Mouse (Mus musculus): ENCODE measurements at regions not wholly inside any gene's neighbourhood (a gene's known extent, or its start where the extent isn't known, plus 50 kb on each side); places are given as distances from the start of the nearest gene placed in this dataset.
A peak's percentile ranks its signal among the peaks of the same experiment; 100 is the strongest.

- 74% methylated on average over 11 of the region's 11 CpGs for WGBS
- Histone ChIP-seq H3K27ac (replicated peaks) (no peak overlapping the region), H3K4me2 (replicated peaks; ENCODE audit: low read depth) (no peak overlapping the region), H3K4me1 (replicated peaks; ENCODE audit: control insufficient read depth, insufficient read depth) (no peaks in the 10 kb centered on the region), H3K36me3 (ENCODE audit: control insufficient read depth, insufficient read depth, low read length) (no peaks in the 10 kb centered on the region), H3K9ac (ENCODE audit: low read length) (no peak overlapping the region), H3K9me3 (ENCODE audit: control insufficient read depth, low read length) (no peaks in the 10 kb centered on the region), H3K27me3 (ENCODE audit: control insufficient read depth, insufficient read depth, low read length) (no peaks in the 10 kb centered on the region), H3K4me3 (ENCODE audit: low read depth, low read length) (no peak overlapping the region)
- TF ChIP-seq CTCF (IDR thresholded peaks at IDR 0.05; ENCODE audit: low read depth) (no peak), EP300 (optimal IDR thresholded peaks at IDR 0.05) (no peak)
- DNase-seq (ENCODE audit: low spot score), result no peak
- no peak for ATAC-seq (ENCODE audit: low FRiP score, low TSS enrichment)
Measured at GRCm38 (mm10) chr5:102373972-102374755, 107.0 kb upstream of the Arhgap24 start.

DNA sequence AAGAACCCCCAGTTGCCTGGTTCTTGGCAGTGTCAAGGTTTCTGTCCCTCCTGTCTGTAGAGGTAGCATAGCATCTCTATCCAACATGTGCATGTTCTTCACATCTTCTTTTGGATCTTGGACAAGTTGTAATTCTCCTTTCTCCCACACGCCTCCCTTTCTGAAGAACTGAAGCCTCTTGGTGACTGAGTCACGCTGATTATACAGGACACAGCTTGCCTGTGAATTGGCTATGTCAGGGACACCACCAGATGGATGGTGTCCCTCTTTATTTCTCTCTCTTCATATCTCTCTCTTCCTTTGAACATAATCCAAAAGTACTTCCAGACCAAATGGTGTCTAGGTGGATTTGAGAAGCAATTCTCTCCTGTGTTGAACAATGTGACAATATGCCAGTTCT, 105.9 kb upstream of the Arhgap24 start:
- 49% methylated on average over 2 of the region's 2 CpGs for WGBS
- DNase-seq (ENCODE audit: low spot score), result no peak
- no peaks in the 10 kb centered on the region for H3K4me1 ChIP-seq (replicated peaks; ENCODE audit: control insufficient read depth, insufficient read depth)
- no peaks in the 10 kb centered on the region for H3K36me3 ChIP-seq (ENCODE audit: control insufficient read depth, insufficient read depth, low read length)
- no peak for TF ChIP-seq CTCF (IDR thresholded peaks at IDR 0.05; ENCODE audit: low read depth)
- H3K27me3 ChIP-seq (ENCODE audit: control insufficient read depth, insufficient read depth, low read length), result no peaks in the 10 kb centered on the region
- ATAC-seq (ENCODE audit: low FRiP score, low TSS enrichment), result no peak
- no peak overlapping the region for H3K27ac ChIP-seq (replicated peaks)
- no peak overlapping the region for H3K4me3 ChIP-seq (ENCODE audit: low read depth, low read length)
- H3K9ac ChIP-seq (ENCODE audit: low read length), result no peak overlapping the region
- no peaks in the 10 kb centered on the region for H3K9me3 ChIP-seq (ENCODE audit: control insufficient read depth, low read length)
- H3K4me2 ChIP-seq (replicated peaks; ENCODE audit: low read depth), result no peak overlapping the region

DNA sequence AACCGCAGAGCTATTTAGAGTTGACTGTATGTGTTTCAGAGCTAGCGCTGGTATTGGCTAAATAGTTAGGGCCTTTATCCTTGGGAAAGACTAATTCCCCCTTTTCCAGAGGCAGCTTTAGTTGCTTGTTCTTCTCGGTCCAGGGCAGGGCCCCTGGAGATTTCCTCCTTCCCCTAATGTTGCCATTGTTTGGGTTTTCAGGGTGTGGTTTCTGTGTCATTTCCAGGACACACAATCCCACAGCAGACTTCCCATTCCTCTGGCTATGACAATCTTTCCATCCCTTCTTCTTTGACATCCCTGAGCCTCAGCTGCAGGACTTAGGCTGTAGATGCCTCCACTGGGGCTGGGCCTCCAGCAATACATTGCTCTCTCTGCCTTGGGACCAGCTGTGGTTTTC, 87.2 kb upstream of the Arhgap24 start:
- no peaks in the 10 kb centered on the region for H3K36me3 ChIP-seq (ENCODE audit: control insufficient read depth, insufficient read depth, low read length)
- ATAC-seq (ENCODE audit: low FRiP score, low TSS enrichment) (no peak), DNase-seq (ENCODE audit: low spot score) (no peak)
- no peak overlapping the region for H3K4me2 ChIP-seq (replicated peaks; ENCODE audit: low read depth)
- H3K27me3 ChIP-seq (ENCODE audit: control insufficient read depth, insufficient read depth, low read length), result no peaks in the 10 kb centered on the region
- 58% methylated on average over 3 of the region's 3 CpGs for WGBS
- H3K9me3 ChIP-seq (ENCODE audit: control insufficient read depth, low read length), result no peaks in the 10 kb centered on the region
- no peak overlapping the region for H3K9ac ChIP-seq (ENCODE audit: low read length)
- no peak for TF ChIP-seq CTCF (IDR thresholded peaks at IDR 0.05; ENCODE audit: low read depth)
- TF ChIP-seq EP300 (optimal IDR thresholded peaks at IDR 0.05), result no peak
- no peak overlapping the region for H3K27ac ChIP-seq (replicated peaks)
- H3K4me1 ChIP-seq (replicated peaks; ENCODE audit: control insufficient read depth, insufficient read depth), result peaks cover 3% of the 10 kb centered on the region; the same call in 1 of the 2 replicates
- H3K4me3 ChIP-seq (ENCODE audit: low read depth, low read length), result no peak overlapping the region

DNA sequence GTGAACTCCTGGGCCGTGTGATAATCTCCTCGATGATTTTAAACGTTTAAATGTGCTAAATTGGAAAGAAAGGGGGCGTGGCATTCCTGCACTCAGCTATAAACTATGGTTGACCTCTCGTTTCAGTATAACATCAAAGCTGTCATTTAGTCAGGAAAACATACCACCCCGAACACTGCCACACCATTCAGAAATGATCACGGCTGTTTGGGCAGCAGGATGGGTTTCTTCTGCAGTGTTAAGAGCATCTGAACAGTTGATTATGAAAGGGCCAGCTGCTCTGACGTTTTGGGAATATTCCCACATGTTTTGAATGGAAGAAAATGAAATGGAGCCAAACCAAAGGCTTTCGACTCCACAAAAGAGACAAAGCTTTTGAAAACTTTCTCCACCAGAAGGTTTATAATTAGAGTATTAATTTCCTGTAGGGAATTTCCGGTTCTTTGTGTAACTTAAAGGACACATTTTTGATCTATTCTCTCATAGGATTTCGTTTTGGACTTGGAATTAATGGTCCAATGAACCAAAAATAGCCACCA, 85.5 kb upstream of the Arhgap24 start:
- H3K4me1 ChIP-seq (replicated peaks; ENCODE audit: control insufficient read depth, insufficient read depth), result peaks cover 3% of the 10 kb centered on the region; the same call in 1 of the 2 replicates
- no peak overlapping the region for H3K4me2 ChIP-seq (replicated peaks; ENCODE audit: low read depth)
- H3K4me3 ChIP-seq (ENCODE audit: low read depth, low read length), result no peak overlapping the region
- H3K27me3 ChIP-seq (ENCODE audit: control insufficient read depth, insufficient read depth, low read length), result no peaks in the 10 kb centered on the region
- DNase-seq (ENCODE audit: low spot score) (no peak), ATAC-seq (ENCODE audit: low FRiP score, low TSS enrichment) (no peak)
- H3K9ac ChIP-seq (ENCODE audit: low read length), result no peak overlapping the region
- H3K9me3 ChIP-seq (ENCODE audit: control insufficient read depth, low read length), result no peaks in the 10 kb centered on the region
- H3K27ac ChIP-seq (replicated peaks), result no peak overlapping the region
- WGBS, result 24% methylated on average over 11 of the region's 11 CpGs
- no peaks in the 10 kb centered on the region for H3K36me3 ChIP-seq (ENCODE audit: control insufficient read depth, insufficient read depth, low read length)
- TF ChIP-seq CTCF (IDR thresholded peaks at IDR 0.05; ENCODE audit: low read depth) (no peak), EP300 (optimal IDR thresholded peaks at IDR 0.05) (no peak)

DNA sequence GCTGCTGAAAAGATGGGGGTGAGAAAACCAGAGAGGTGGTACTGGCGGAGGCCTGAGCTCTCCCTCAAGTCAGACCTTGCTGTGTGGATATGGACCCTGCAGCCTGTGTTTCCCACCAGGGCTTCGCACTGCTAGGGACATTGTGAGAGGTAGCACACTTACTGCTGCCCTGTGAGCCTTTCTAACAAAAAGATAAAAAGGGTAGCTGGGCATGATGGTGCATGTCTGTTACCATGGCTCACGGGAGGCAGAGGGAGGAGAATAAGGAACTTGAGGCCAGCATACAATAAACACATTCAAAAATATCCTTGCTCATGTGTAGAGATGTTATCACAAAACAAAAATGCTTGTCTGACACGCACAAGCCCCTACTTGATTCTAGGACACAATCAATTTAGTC, 82.2 kb upstream of the Arhgap24 start:
- no peak for TF ChIP-seq EP300 (optimal IDR thresholded peaks at IDR 0.05)
- no peak for TF ChIP-seq CTCF (IDR thresholded peaks at IDR 0.05; ENCODE audit: low read depth)
- Histone ChIP-seq H3K27me3 (ENCODE audit: control insufficient read depth, insufficient read depth, low read length) (no peaks in the 10 kb centered on the region), H3K9ac (ENCODE audit: low read length) (no peak overlapping the region), H3K4me1 (replicated peaks; ENCODE audit: control insufficient read depth, insufficient read depth) (peaks cover 3% of the 10 kb centered on the region; the same call in 1 of the 2 replicates), H3K27ac (replicated peaks) (peak overlapping the region; percentile 53), H3K4me3 (ENCODE audit: low read depth, low read length) (no peak overlapping the region), H3K4me2 (replicated peaks; ENCODE audit: low read depth) (no peak overlapping the region), H3K9me3 (ENCODE audit: control insufficient read depth, low read length) (no peaks in the 10 kb centered on the region), H3K36me3 (ENCODE audit: control insufficient read depth, insufficient read depth, low read length) (no peaks in the 10 kb centered on the region)
- DNase-seq (ENCODE audit: low spot score) (no peak), ATAC-seq (ENCODE audit: low FRiP score, low TSS enrichment) (no peak)
- WGBS, result 57% methylated on average over 4 of the region's 4 CpGs

DNA sequence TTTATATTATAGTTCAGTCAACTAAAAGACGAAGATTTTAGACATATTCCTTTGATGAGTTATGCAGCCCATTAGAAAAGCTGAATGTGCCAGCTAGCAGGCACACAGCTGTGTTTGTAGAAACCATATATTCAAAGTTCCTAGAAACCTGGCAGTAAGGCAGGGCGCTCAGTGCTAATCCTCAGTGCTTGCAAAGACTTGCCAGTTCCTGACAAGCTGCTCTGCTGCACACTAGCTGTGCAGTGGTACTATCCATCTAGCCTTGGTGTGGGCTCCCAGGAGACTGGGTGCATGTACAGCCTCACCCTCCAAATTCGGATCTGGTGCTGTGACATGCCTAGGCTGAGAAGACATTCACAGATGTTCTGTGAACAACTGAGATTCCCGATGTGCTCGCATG, 63.5 kb upstream of the Arhgap24 start:
- TF ChIP-seq CTCF (IDR thresholded peaks at IDR 0.05; ENCODE audit: low read depth) (no peak), EP300 (optimal IDR thresholded peaks at IDR 0.05) (no peak)
- no peak for ATAC-seq (ENCODE audit: low FRiP score, low TSS enrichment)
- no peak for DNase-seq (ENCODE audit: low spot score)
- Histone ChIP-seq H3K4me2 (replicated peaks; ENCODE audit: low read depth) (no peak overlapping the region), H3K27me3 (ENCODE audit: control insufficient read depth, insufficient read depth, low read length) (no peaks in the 10 kb centered on the region), H3K27ac (replicated peaks) (no peak overlapping the region), H3K4me1 (replicated peaks; ENCODE audit: control insufficient read depth, insufficient read depth) (0 out of 2 replicates have a peak, but pooled peaks cover 2% of the 10 kb centered on the region), H3K9ac (ENCODE audit: low read length) (no peak overlapping the region), H3K4me3 (ENCODE audit: low read depth, low read length) (no peak overlapping the region), H3K9me3 (ENCODE audit: control insufficient read depth, low read length) (no peaks in the 10 kb centered on the region), H3K36me3 (ENCODE audit: control insufficient read depth, insufficient read depth, low read length) (no peaks in the 10 kb centered on the region)
- WGBS, result 43% methylated on average over 5 of the region's 5 CpGs
